Mouse (Mus musculus) urinary bladder, adult 18-20 months (tissue): ENCODE results near the gene Spem2.
A peak's percentile ranks its signal among the peaks of the same experiment; 100 is the strongest.

Experiments
- DNase-seq, 2 experiments: peaks; one replicate each; pipeline ENCODE4 v3.0.0; 2022; ENCODE audit warnings: low spot score in 2 of 2, mixed read lengths in 2 of 2

Gene Spem2

DNA sequence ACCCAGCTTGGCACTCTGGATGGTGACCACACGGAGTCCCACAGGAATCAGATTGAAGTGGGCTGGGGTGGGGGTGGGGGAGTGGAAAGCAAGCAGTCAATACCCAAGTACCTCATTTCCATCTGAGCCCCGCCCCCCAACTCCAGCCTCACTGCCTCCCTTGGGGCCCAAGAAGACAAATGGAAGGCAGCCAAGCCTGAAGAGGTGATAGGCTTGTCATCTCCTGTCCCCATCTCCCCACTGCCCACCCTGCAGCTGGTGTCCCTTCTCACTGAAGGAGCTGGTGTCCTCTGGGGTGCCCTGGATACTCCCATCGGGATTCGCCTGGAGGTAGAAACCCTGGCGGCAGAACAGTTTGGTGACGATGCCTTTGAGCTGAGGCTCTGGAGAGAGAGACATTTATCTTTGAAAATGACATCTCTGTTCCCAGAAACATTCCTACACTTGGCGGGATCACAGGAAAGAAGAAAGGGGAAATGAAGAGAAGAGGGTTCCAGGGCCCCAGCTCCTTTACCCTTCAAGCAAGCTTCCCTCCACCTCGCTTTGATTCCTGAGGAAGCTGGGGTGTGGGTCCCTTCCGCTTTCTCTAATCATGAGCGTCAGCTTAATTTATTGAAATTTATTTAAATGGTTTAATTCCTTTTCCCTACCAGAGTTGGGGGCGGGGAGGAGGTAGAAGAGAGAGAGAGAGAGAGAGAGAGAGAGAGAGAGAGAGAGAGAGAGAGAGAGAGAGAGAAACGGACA lies 18.7 kb downstream of the Spem2 start:
- no peak for DNase-seq

DNA sequence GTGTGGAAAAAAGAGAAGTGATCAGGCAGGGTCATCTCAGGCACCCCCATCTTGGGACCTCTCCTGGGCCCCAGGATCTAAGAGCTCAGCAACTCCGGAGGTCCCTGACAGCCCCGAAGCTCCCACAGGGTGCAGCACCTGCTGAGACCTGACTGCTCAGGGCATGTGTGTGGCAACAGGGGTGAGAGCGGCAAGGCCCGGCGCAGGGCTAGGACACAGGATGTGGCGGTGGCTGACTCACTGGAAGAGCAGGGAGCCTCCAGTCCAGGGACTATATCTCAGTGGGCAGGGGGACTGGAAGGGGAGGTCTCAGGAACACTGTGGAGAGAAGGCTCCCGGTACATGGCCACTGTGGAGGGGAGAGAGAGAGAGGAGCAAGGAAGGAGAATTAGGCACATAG lies 20.3 kb downstream of the Spem2 start:
- no peak for DNase-seq

DNA sequence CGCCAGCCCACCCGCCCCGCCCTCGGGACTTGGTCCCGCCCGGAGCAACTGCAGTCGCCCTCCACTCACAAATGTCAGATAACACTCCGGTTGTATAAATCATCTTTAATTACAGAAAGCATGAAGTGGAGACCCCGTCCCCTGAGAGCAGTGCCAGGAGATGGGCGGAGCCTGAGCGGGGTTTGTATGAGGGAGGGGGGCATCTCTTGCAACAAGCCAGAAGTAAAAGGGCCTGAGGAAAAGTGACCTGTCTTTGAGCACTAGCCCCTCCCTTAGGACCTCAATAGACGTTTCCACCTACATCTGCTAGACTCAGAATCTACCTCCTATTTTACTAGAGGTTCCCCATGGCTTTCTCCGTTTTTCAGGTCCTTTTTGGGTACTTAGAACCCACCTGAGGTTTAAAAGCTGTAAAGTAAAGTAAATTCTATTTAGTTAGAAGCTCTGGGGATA lies 22.3 kb downstream of the Spem2 start:
- no peak for DNase-seq

DNA sequence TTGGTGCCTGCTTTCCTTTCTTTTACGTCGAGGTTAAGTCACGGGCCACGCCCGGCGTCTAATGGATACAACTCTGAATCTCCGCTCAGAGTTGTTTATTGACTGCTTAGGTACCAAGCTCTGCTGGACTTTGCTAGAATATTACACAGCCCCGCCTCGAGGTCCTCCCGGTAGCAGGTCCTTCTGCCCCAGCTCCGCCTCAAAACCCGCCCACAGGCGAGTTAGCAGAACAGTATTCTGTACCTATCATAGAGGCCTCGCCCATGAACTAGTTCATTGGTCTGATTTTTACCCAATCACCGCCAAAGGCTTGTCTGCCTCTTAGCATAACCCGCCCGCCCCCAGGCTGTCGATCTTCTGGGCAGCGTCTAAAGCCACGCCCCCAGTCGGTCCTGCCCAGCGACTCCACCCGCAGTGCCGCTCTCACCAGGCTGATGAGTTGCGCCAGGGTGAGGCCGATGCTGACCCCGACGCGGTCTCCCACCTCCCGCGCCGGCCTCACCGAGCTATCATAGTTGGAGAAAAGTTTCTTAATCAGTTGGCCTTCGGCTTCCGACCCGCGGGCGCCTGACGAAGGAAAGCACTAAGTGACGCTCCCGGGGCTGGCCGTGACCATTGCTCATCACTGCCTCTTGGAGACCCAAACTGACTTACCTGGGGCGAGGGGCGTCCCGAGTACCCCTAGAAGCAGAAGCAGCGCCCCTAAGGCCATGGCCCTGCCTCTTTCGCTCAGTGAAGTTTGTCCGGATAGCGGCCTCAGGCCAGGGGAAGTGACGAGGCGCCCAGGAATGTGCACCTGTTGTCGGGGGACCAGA lies 22.9 kb downstream of the Spem2 start, which contains the start of gene Chrnb1:
Gene Chrnb1 (minus strand): TSS at position 776 of the 815 bp plus-strand sequence.
- peak; percentile 80 to 92 for DNase-seq

DNA sequence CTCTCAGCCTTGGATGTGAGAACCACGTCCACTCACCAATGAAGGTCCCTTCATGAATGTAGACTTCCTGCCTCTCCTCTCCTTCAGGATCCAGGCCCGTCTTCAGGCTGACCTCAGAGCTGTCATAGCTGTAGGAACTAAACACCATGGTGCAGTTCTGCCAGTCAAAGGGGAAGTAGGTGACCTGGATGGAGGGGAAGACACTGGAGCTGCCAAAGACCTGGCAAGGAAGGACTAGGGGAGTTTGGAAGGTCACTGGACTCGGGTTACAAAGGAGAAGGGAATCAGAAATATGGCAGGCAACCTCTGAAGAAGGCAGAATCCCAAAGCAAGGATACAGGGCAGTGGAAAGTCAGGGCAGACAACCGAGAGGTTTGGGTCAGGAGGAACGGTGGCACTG lies 24.8 kb downstream of the Spem2 start:
- DNase-seq: no peak

DNA sequence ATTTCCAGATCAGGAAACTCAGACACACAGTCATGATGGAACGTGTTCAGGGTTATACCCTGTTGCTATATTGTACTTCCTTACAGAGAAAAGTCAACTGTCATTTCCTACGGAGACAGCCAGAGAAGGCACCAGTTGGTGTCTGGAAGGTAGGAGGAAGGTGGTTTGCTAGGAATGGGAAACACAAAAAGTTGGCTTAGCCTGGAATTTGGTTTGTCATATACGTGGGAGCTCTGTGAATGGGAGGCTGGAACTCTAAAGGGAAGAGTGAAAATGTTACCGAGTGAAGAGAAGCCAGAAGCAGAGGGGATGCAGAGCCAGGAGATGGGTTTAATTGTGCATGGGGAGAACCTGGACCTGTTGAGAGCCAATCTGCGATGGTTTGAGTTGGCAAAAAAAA lies 26.8 kb downstream of the Spem2 start:
- no peak for DNase-seq

DNA sequence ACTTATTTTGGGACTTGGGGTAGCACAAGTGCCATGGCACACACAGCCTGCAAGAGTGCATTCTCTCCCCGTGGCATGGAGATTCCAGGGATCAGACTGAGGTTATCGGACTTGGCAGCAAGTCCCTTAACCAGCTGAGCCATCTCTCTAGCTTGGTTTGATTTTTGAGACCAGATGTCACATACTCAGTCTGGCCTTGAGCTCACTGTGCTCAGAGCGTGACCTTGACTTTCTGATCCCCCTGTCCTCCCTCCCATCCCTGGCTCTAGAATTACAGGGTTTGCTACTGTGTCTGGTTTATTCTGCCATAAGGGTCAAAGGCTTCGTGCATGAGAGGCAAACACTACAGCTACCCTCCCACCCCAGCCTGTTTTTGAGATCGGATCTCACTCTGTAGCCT lies 28.8 kb downstream of the Spem2 start:
- no peak for DNase-seq

DNA sequence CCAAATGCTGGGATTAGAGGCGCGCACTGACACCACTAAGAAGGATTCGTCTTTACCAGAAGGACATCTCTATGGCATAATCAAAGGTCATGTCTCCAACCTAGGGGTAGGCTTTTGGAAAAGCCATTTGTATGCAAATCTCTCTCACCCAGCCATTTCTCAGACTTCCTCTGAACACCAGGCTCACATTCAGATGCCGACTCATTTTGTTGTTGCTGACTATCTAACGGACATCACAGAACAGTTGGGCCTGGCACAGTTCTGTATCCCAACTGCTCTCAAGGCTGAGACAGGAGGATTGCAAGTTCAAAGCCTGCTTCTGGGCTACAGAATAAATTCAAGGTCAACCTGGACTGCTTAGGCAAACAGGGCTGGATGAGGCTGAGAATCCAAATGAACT lies 31.0 kb downstream of the Spem2 start:
- DNase-seq: no peak

DNA sequence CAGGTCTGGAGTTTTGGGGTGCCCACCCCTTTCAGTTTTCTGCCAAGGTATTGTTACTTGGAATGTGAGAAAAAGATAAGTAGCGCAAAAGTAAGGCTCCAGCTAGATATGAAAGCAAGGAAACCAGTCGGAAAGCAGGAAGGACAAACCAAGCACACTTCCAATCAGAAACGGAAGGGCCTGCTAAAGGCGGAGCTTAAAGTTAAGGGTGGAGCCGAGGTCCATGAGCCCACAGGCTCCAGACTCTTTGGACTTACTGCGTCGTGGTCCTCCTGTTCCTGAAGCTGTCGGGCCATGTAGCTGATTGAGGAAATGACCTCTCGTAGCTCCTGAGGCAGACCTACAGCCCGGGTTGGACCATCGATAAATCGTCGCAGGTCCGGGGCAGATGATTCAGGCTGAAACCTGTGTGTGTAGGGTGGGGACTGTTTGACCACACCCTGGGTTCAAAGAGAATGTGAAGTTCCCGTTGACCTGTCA lies 33.4 kb downstream of the Spem2 start:
- peak in 1 of 2 experiments; percentile 38 for DNase-seq

DNA sequence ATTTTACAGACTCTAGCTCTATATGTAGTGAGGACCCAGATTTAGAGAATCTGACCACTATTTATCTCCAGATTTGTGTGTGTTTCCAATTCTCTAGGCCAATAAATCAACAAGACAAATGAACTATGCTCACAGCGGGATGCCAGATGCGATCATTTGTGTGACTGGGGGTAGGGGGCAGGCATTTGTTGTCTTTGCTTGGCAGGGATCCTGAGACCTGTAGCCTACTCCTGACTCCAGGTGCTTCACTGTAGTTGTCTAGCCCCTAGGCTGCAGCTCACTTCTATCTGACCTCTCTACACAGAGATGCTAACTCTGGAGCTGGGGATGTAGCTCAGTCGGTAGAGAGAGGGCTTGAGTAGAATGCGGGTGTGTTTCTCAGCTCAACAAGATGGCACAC lies 36.4 kb downstream of the Spem2 start:
- DNase-seq: no peak

DNA sequence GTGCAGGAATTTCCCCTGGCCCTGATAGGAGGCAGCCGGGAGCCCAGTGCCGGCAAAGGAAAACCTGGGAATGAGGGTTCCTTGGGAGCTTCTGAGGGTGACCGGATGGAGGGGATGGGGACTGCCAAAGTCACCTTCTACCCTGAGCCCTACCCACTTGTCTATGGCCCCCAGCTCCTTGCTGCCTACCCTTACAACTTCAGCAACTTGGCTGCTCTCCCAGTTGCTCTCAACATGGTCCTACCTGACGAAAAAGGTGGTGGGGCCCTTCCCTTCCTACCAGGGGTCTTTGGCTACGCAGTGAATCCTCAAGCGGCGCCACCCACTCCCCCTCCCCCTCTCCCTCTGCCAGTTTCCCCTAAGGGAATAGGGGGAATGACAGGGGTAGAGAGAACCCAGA lies 39.3 kb downstream of the Spem2 start:
- DNase-seq: no peak

DNA sequence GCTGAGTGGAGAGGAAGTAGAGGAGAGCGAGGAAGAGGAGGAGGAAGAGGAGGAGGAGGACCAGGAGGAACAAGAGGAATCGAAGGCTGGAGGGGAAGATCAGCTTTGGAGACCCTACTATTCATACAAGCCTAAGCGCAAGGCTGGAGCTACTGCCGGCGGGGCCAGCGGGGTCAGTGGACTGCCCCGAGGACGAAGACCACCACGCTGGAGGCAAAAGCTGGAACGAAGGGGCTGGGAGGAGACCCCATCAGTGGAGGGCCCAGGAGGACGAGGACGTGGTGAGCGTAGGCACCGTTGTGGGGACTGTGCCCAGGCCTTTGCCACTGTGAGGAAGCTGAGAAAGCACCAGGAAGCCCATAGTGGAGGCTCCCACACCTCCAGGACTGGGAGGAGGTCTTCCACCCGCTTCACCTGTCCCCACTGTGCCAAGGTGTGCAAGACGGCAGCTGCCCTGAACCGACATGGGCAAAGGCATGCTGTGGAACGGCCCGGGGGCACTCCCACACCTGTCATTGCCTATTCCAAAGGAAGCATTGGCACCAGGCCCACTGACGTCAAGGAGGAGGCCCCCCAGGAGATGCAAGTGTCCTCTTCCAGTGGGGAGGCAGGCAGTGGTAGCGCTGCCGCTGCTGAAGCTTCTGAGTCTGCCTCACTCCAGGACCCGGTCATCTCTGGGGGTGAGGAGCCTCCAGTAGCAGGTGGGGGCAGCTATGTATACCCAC lies 39.8 kb downstream of the Spem2 start:
- no peak for DNase-seq

DNA sequence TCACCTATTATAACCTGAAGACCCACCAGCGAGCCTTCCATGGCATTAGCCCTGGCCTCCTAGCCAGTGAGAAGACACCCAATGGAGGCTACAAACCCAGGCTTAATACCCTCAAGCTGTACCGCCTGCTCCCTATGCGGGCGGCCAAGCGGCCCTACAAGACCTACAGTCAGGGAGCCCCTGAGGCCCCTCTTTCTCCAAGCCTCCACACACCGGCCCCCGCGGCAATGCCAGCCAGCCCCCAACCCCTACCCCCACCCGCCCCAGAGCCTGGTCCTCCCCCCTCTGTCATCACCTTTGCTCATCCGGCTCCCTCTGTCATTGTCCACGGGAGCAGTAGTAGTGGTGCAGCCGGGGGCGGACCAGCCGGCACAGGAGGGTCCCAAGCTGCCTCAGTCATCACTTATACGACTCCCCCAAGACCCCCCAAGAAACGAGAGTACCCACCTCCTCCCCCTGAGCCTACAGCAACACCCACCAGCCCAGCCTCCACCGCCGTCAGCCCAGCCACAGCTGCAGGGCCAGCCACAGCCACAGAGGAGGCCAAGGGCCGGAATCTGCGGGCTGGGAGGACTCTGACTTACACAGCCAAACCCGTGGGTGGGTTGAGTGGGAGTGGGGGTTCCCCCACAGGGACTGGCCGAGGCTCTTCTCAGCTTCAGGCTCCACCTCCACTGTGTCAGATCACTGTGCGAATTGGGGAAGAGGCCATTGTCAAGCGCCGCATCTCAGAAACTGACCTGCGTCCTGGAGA lies 40.6 kb downstream of the Spem2 start:
- DNase-seq: no peak

DNA sequence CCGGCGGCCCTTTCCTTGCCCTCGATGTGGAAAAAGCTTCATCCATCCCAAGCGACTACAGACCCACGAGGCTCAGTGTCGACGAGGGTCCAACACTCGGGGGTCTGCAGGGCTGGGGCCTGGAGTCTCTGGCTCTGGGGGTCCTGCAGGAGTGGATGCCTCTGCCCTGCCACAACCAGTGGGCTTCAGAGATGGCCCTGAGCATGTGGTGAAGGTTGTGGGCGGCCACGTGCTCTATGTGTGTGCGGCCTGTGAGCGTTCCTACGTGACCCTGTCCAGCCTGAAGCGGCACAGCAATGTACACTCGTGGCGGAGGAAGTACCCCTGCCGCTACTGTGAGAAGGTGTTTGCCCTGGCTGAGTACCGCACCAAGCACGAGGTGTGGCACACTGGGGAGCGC lies 41.8 kb downstream of the Spem2 start:
- DNase-seq: no peak

DNA sequence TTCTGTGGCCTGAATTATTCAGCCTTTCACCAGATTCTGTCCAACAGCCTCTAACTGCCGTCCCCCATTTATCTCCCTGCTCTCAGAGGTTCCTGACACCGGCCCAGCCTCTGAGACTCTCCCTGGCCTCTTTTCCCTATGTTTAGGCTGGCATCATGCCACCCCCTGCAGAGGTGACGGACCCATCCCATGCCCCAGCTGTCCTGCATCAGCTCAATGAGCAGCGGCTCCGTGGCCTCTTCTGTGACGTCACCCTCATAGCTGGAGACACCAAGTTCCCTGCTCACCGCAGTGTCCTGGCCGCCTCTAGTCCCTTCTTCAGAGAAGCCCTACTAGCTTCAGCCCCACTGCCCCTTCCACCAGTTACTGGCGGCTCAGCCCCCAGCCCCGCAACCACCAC lies 42.5 kb downstream of the Spem2 start:
- no peak for DNase-seq

DNA sequence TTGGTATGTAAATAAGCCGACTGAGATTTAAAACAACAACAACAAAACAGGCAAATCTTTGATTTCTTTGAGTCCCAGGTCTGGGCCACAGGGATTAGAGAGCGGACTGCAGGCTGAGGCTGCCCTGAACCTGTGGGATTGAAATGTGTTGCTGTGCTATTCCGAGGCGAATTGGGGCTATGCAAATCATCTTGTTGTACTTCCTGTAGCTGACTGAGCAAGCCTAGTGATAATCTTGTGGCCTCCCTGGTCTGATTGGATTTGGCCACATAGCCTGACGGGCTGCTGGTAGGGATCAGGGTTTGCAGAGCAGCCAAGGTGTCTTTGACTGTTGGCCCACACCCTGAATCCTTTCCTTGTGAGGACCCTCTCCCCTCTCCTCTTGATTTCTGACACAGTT lies 43.3 kb downstream of the Spem2 start:
- no peak for DNase-seq

DNA sequence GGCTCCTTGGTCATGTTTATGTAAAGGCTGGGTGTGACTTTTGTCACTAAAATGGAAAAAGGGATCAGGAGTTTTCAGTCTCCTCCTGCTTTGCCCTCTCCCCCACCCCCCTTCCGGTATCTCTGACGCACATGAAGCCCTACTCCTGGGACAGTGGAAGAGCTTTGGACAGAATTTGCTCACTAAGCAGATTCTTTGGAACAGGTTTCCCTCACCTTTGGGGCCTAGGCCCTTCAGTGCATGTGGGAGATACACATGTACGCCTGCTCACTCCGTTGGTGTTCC lies 50.7 kb downstream of the Spem2 start:
- no peak for DNase-seq

DNA sequence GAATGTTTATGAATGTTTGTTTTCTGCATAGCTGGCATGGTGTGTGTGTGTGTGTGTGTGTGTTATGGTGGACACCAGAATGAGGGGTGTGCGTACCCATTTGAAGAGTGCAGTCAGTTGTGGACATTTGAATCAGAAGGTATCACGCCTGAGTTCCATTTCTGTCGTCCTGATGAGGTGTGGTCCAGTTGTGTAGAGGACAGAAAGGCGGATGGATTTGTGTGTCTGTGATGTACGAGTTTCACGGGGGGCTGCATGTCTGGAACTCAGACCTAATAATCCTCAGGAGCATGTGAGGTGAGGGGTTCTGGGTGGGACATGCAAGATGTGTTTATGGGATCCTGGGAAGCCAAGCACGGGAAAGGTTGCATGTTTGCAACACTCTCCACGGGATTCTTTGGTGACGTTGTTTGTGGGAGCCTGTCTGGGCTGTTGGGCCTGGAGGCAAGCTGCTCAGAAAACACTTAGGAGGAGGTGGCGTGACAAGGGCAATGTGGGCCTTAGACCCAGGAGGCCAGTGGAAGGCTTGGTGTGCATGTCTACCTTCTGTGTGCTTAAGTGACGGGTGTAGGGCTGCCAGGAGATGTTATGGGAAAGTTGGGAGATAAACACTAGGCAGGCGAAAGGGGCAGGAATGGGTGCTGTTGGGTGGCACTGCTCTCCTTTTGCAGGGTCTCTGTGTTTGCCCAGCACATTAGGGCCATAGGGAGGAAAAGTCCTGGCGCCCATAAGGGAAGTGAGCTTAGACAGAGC lies 51.2 kb downstream of the Spem2 start:
- peak in 1 of 2 experiments; percentile 12 for DNase-seq
